Mouse (Mus musculus) megakaryocyte, embryonic 14.5 days (primary cell): Measurements from ENCODE around the gene Prkg2.

Source experiments
- FLI1 ChIP-seq: IDR thresholded peaks from 2 replicates; pipeline ENCODE4 v1.6.1; 2012; ENCODE audit warnings: low read length, inconsistent platforms, mixed read lengths
- GATA1 ChIP-seq: IDR thresholded peaks from 3 replicates; pipeline ENCODE4 v1.6.1; 2012; ENCODE audit warnings: mixed read lengths, low read length, inconsistent platforms, borderline replicate concordance

DNA sequence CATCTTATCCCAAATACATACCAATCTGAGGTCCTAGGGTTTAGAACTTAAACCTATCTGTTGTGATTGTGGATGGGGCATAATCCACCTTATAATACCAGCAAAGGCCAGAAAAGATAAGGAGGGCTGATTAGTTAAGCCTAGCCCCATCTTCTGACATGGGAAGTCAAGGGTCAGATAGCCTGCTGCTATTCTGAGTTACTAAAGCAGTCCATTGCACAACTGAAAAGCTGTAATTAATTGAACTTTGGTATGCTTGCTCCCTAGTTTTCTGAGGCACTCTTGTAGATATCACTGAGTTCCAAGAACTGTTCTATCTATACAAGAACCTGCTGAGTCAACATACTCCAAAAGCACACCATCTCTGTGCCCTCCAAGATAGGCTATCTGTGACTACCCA is 25.4 kb upstream of the Prkg2 start:
- TF ChIP-seq GATA1 (no peak), FLI1 (no peak)
